Mouse (Mus musculus) left cerebral cortex, adult 6 months (tissue): ENCODE measurements around the gene Rbm17. TPM values are rescaled to one million over a fixed set of nuclear protein-coding genes. Genes with fewer than 3 reads are reported as not detected.

ENCODE experiments used
- long read RNA-seq, 2 experiments: library from polyadenylated mRNA; unstranded; transcript quantifications; one replicate each; pipeline ENCODE4 v2.0.0; 2019 to 2020
- polyA plus RNA-seq: library from polyadenylated mRNA; unstranded; fragments of <200 nt; fragmentation: Nextera tagmentation; gene quantifications from 2 replicates; pipeline ENCODE4 v1.2.3, GENCODE M21; 2021

Gene Rbm17
- polyA plus RNA-seq: 47.5 and 56.9 TPM in 2 replicates
- long read RNA-seq, experiment 1, transcript Rbm17-201 (12 exons, 1,599 nt): major isoform, 155 of 195 reads
- long read RNA-seq, experiment 1, partial matches to known transcripts: 9 of 195 reads
- long read RNA-seq, experiment 1, other reads (novel, unspliced or antisense): 31 of 195 reads
- long read RNA-seq, experiment 2, transcript Rbm17-201 (12 exons, 1,599 nt): major isoform, 47 of 98 reads
- long read RNA-seq, experiment 2, partial matches to known transcripts: 48 of 98 reads
- long read RNA-seq, experiment 2, other reads (novel, unspliced or antisense): 1 of 98 reads

GRCm38 (mm10) chr2:11604053-11604452 is at the start of gene Rbm17:
Gene Rbm17 (minus strand): TSS chr2:11604153.

GRCm38 (mm10) chr2:11642451-11642941 is 38.5 kb upstream of the Rbm17 start, which contains the start of gene Il2ra:
Gene Il2ra (plus strand): TSS chr2:11642807.

GRCm38 (mm10) chr2:11625890-11626289 is 21.9 kb upstream of the Rbm17 start, which contains the start of gene Gm17490:
Gene Gm17490 (minus strand): TSS chr2:11626264.

GRCm38 (mm10) chr2:11553471-11554400 is 50.2 kb downstream of the Rbm17 start, which contains the start of gene Pfkfb3:
Gene Pfkfb3 (minus strand): TSS chr2:11554077.

Other genes starting within 250 kb of the Rbm17 start
- gene Pfkfb3, start 50.1 kb downstream of the Rbm17 start, polyA plus RNA-seq: 3.8 and 5.9 TPM in 2 replicates
- not detected in 2 replicates for gene Gm17490, start 22.1 kb upstream of the Rbm17 start, polyA plus RNA-seq
- not detected in 2 replicates for gene Il2ra, start 38.7 kb upstream of the Rbm17 start, polyA plus RNA-seq
- 3.7 and 4.5 TPM in 2 replicates for gene Il15ra, start 101.1 kb upstream of the Rbm17 start, polyA plus RNA-seq
- 39.6 and 51.9 TPM in 2 replicates for gene Fbh1, start 173.4 kb upstream of the Rbm17 start, polyA plus RNA-seq
- gene Ankrd16, start 173.7 kb upstream of the Rbm17 start, polyA plus RNA-seq: 7.8 and 9.5 TPM in 2 replicates